Mouse (Mus musculus) heart, adult 8-10 months (tissue): ENCODE results near the gene Cyp8b1. TPM values are rescaled to one million over a fixed set of nuclear protein-coding genes. Genes with fewer than 3 reads are reported as not detected.

Source experiments
- DNase-seq: peaks from one replicate; pipeline ENCODE4 v3.0.0; 2022; ENCODE audit warnings: low spot score
- total RNA-seq, 4 experiments: library from RNA; stranded (reverse); gene quantifications; 2 replicates each; pipeline ENCODE4 v1.2.4; 2022

Cyp8b1 gene
- total RNA-seq, 4 experiments from 2014 or later: not detected

GRCm38 (mm10) chr9:121891301-121891700 is 24.8 kb downstream of the Cyp8b1 start:
- no peak for DNase-seq

GRCm38 (mm10) chr9:121890441-121890941 is 25.6 kb downstream of the Cyp8b1 start:
- DNase-seq: peak; percentile 61

GRCm38 (mm10) chr9:121889927-121890440 is 26.1 kb downstream of the Cyp8b1 start:
- DNase-seq: no peak

- DNase-seq: no peak
Observed at GRCm38 (mm10) chr9:121882015-121882457, 34.1 kb downstream of the Cyp8b1 start.

GRCm38 (mm10) chr9:121881301-121881700 is 34.8 kb downstream of the Cyp8b1 start:
- no peak for DNase-seq

GRCm38 (mm10) chr9:121880840-121881239 is 35.3 kb downstream of the Cyp8b1 start:
- peak; percentile 69 for DNase-seq

- DNase-seq: peak; percentile 60
Observed at GRCm38 (mm10) chr9:121877052-121877740, 38.9 kb downstream of the Cyp8b1 start.

- DNase-seq: no peak
Observed at GRCm38 (mm10) chr9:121873578-121873977, 42.5 kb downstream of the Cyp8b1 start.

- DNase-seq: no peak
Observed at GRCm38 (mm10) chr9:121872062-121872683, 43.9 kb downstream of the Cyp8b1 start.

GRCm38 (mm10) chr9:121869973-121870515 is 46.1 kb downstream of the Cyp8b1 start:
- DNase-seq: no peak

GRCm38 (mm10) chr9:121869432-121869831 is 46.7 kb downstream of the Cyp8b1 start:
- DNase-seq: no peak

- DNase-seq: no peak
Observed at GRCm38 (mm10) chr9:121868236-121868635, 47.9 kb downstream of the Cyp8b1 start.

- DNase-seq: no peak
Observed at GRCm38 (mm10) chr9:121867632-121868031, 48.5 kb downstream of the Cyp8b1 start.

GRCm38 (mm10) chr9:121865425-121866008 is 50.6 kb downstream of the Cyp8b1 start:
- no peak for DNase-seq

- no peak for DNase-seq
Observed at GRCm38 (mm10) chr9:121864837-121865236, 51.3 kb downstream of the Cyp8b1 start.

Other genes with a start within 250 kb of the Cyp8b1 start
- gene Sec22c, start 210.8 kb downstream of the Cyp8b1 start, total RNA-seq: 1 to 10 TPM; 4.7 to 8.4 (median 7.1) TPM
- gene Ss18l2, start 206.0 kb downstream of the Cyp8b1 start, total RNA-seq: 100 to 1,000 TPM; 138 to 143 (median 139) TPM
- 10 to 100 TPM; 24.5 to 39.2 (median 29.8) TPM for gene Nktr, start 197.1 kb downstream of the Cyp8b1 start, total RNA-seq
- 100 to 1,000 TPM; 120 to 131 (median 129) TPM for gene Zfp651, start 157.0 kb downstream of the Cyp8b1 start, total RNA-seq
- 10 to 100 TPM; 17.9 to 23.6 (median 20.0) TPM for gene Klhl40, start 138.7 kb downstream of the Cyp8b1 start, total RNA-seq
- 100 to 1,000 TPM; 100 to 119 (median 118) TPM for gene Hhatl, start 123.8 kb downstream of the Cyp8b1 start, total RNA-seq
- under 1 TPM in 2 of 4 experiments, not detected in 2; 0.12 to 0.27 TPM for gene Ccdc13, start 76.8 kb downstream of the Cyp8b1 start, total RNA-seq
- gene Higd1a, start 57.9 kb downstream of the Cyp8b1 start, total RNA-seq: 100 to 1,000 TPM; 186 to 221 (median 198) TPM
- gene Ackr2, start 17.9 kb downstream of the Cyp8b1 start, total RNA-seq: 1 to 10 TPM in 3 of 4 experiments, under 1 TPM in 1; 0.87 to 2.2 (median 1.3) TPM
- gene Fam198a, start 34.7 kb upstream of the Cyp8b1 start, total RNA-seq: under 1 TPM; 0.31 to 0.79 (median 0.59) TPM
- gene Pomgnt2, start 80.8 kb upstream of the Cyp8b1 start, total RNA-seq: 10 to 100 TPM; 15.6 to 18.2 (median 16.7) TPM
- gene Snrk, start 201.0 kb upstream of the Cyp8b1 start, total RNA-seq: 100 to 1,000 TPM; 111 to 152 (median 125) TPM